Mouse (Mus musculus) mouse trophoblast stem cell (cell line): ENCODE measurements at regions not wholly inside any gene's neighbourhood (a gene's known extent, or its start where the extent isn't known, plus 50 kb on each side); places are given as distances from the start of the nearest gene placed in this dataset.
"Not testable (repeated sequence)": the region's sequence is repeated elsewhere in the genome, so short reads cannot be mapped to it uniquely, and the experiment has no call there.

Source experiments
- in situ Hi-C, 2 experiments: fragments of 300-500 bp; cut with MseI, MboI; formaldehyde crosslinking; loops; 2 replicates in 1 of 2; 3 replicates in 1 of 2; pipeline ENCODE4 v1.15.1; 2025

GRCm38 (mm10) chr15:93189266-93189855 is 85.6 kb downstream of the Gxylt1 start:
- in situ Hi-C loops: no loop called here

- in situ Hi-C loops: no loop called here
These were observed 98.8 kb downstream of the Gxylt1 start for GRCm38 (mm10) chr15:93176221-93176620.

GRCm38 (mm10) chr15:93168784-93169183 is 106.2 kb downstream of the Gxylt1 start:
- in situ Hi-C loops: no loop called here

GRCm38 (mm10) chr15:93167451-93167850 is 107.5 kb downstream of the Gxylt1 start:
- in situ Hi-C loops: no loop called here

GRCm38 (mm10) chr15:93161924-93162910 is 112.8 kb downstream of the Gxylt1 start:
- in situ Hi-C loops: no loop called here

GRCm38 (mm10) chr15:93161329-93161728 is 113.7 kb downstream of the Gxylt1 start:
- in situ Hi-C loops: no loop called here

- in situ Hi-C loops: no loop called here
These were observed 119.2 kb downstream of the Gxylt1 start for GRCm38 (mm10) chr15:93155756-93156155.

- in situ Hi-C loops: no loop called here
These were observed 121.0 kb downstream of the Gxylt1 start for GRCm38 (mm10) chr15:93154022-93154421.

GRCm38 (mm10) chr15:93144899-93145298 is 130.1 kb downstream of the Gxylt1 start:
- in situ Hi-C loops: no loop called here

GRCm38 (mm10) chr15:93144264-93144663 is 130.7 kb downstream of the Gxylt1 start:
- in situ Hi-C loops: no loop called here

- in situ Hi-C loops: no loop called here
These were observed 141.6 kb downstream of the Gxylt1 start for GRCm38 (mm10) chr15:93133379-93133778.

GRCm38 (mm10) chr15:93131056-93131455 is 143.9 kb downstream of the Gxylt1 start:
- in situ Hi-C loops: no loop called here

- in situ Hi-C loops: no loop called here
These were observed 149.7 kb downstream of the Gxylt1 start for GRCm38 (mm10) chr15:93125261-93125660.

- in situ Hi-C loops: no loop called here
These were observed 153.8 kb downstream of the Gxylt1 start for GRCm38 (mm10) chr15:93121156-93121555.

GRCm38 (mm10) chr15:93117806-93118205 is 157.2 kb downstream of the Gxylt1 start:
- in situ Hi-C loops: not testable (repeated sequence)

GRCm38 (mm10) chr15:93115674-93116102 is 159.3 kb downstream of the Gxylt1 start:
- in situ Hi-C loops: no loop called here

- in situ Hi-C loops: no loop called here
These were observed 170.0 kb downstream of the Gxylt1 start for GRCm38 (mm10) chr15:93104936-93105335.

GRCm38 (mm10) chr15:93103426-93103825 is 171.6 kb downstream of the Gxylt1 start:
- in situ Hi-C loops: no loop called here

GRCm38 (mm10) chr15:93101881-93102280 is 173.1 kb downstream of the Gxylt1 start:
- in situ Hi-C loops: no loop called here

GRCm38 (mm10) chr15:93100837-93101236 is 174.1 kb downstream of the Gxylt1 start:
- in situ Hi-C loops: no loop called here

- in situ Hi-C loops: loop anchor here in 1 of 2 experiments (25.0 kb wide), 1 partner anchor 112 kb away; no protein-coding TSS in a partner anchor
These were observed 175.1 kb downstream of the Gxylt1 start for GRCm38 (mm10) chr15:93099840-93100239.

- in situ Hi-C loops: loop anchor here in 1 of 2 experiments (25.0 kb wide), 1 partner anchor 116 kb away; no protein-coding TSS in a partner anchor
These were observed 178.6 kb downstream of the Gxylt1 start for GRCm38 (mm10) chr15:93096335-93096734.
